Mouse (Mus musculus): ENCODE results near the gene Hist1h4d.
"Not testable (repeated sequence)": the region's sequence is repeated elsewhere in the genome, so short reads cannot be mapped to it uniquely, and the experiment has no call there.

Hist1h4d gene

DNA sequence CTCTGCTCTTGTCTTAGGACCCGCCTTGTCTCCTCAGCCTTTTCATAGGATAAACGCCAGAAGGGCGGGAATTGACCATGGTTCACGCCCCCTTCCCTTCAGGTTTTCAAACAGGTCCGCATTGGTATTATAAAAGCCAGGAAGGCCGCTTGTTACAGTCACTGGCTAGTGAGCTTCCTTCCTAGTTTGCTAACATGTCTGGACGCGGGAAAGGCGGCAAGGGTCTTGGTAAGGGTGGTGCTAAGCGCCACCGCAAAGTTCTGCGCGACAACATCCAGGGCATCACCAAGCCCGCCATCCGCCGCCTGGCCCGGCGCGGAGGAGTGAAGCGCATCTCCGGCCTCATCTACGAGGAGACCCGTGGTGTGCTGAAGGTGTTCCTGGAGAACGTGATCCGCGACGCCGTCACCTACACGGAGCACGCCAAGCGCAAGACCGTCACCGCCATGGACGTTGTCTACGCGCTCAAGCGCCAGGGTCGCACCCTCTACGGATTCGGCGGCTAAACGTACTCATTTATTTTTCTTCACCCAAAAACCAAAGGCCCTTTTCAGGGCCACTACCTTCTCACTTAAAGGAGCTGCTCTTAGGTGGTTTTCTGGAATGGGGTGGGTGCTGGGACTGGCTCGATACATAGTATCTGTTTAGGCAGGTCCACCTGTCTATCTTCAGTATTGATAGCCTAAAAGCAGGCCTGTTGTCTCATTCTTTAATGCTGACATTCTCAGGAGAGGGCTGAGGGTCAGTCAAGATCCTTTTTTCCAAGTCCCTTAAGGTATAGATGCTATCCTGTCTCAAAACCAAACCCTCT lies at the start of gene Hist1h4d:
Gene Hist1h4d, plus strand, starts transcription at position 191 of the 811 bp plus-strand sequence.
- DNase-seq (ENCODE audit: low read depth) = peak; percentile 97

DNA sequence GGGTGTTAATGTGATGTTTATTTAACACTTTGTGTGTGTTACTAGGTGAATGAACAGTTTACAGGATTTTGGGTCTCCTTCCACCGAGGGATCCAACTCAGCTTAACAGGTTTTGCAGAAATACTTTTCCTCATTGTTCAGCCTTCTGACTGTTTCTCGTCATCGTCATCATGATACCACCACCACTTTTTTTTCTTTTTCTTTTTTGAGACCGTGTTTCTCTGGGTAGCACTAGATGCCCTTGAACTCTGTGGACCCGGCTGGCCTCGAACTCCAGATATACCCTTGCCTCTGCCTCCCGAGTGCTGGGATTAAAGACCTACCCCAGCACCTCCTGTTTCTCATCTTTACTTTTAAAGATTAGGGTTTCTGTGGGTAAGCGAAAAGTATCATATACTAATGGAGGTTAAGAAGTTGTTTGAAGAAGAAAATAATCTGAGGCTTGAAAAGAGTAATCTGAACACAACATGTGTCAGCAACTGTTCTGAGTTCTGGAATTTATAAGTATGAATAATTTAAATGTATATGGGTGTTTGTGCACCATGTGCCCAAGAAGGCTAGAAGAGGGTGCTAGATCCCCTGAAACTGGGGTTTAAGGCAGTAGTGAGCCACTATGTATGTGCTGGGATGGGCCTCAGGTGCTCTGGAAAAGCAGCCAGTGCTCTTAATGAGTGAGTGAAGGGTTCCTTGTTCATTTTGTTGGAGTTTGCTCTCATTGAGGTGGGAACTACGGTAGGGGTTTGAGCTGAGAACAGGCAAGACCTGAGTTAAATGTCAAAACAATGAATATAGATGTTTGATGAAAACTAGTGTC lies 48.9 kb upstream of the Hist1h4d start:
- DNase-seq (ENCODE audit: low read depth) = no peak

DNA sequence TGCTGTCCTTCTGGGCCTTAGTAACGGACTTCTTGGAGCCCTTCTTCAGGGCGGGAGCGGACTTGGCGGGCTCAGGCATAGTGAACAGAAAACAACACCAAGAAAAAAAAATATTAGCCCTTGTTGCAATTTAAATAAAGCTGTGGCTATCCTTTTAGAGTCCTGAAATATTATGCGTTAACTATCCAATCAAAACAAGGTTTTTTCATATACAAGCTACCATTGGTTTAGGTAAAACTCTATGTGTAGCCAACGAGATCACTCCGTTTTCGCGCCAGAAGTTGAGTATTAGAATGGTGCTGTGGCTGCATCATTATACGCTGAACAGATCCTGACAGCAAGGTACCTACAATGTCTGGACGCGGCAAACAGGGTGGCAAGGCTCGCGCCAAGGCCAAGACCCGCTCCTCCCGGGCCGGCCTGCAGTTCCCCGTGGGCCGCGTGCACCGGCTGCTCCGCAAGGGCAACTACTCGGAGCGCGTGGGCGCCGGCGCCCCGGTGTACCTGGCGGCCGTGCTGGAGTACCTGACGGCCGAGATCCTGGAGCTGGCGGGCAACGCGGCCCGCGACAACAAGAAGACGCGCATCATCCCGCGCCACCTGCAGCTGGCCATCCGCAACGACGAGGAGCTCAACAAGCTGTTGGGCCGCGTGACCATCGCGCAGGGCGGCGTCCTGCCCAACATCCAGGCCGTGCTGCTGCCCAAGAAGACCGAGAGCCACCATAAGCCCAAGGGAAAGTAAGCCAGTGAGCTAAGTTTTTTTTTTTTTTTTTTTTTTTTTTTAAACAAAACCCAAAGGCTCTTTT lies 47.6 kb upstream of the Hist1h4d start, which contains the start of gene Hist1h2af:
Gene Hist1h2af, plus strand, starts transcription at position 347 of the 808 bp plus-strand sequence.
- DNase-seq (ENCODE audit: low read depth) = not testable (repeated sequence)

DNA sequence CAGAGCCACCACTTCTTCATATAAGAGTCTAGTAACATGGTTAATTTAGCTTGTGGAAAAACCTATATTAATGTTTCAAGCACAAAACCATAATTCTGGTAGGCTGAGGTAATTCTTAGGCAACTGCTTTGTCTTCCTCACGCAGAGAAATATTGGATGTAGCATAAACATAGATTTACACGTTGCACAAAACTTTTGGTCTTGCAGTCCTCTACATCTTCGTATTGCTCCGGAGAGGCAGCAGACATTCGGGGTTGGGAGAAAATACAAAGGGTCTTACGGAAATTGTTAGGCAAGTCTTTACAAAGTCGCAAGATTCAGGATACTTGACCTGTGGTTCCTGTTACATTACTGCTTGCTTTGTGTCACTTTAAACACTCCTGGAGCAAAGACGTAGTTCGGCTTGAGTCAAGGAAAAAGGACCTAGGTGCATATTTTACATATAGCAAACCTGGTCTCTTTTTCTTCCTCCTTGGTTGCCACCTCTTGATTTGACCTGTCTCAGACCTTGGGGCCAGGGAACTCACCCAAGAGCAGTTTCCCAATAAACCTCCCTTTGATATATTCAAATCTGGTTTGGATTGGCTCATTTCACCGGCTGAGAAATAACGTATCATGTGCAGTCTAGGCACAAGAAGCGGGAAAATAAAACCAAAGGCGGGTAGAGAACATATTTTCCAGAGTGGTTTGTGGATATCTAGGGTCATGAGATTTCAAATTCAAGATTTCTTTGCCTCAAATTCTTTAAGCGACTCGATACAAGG lies 46.8 kb upstream of the Hist1h4d start:
- DNase-seq (ENCODE audit: low read depth) = no peak

DNA sequence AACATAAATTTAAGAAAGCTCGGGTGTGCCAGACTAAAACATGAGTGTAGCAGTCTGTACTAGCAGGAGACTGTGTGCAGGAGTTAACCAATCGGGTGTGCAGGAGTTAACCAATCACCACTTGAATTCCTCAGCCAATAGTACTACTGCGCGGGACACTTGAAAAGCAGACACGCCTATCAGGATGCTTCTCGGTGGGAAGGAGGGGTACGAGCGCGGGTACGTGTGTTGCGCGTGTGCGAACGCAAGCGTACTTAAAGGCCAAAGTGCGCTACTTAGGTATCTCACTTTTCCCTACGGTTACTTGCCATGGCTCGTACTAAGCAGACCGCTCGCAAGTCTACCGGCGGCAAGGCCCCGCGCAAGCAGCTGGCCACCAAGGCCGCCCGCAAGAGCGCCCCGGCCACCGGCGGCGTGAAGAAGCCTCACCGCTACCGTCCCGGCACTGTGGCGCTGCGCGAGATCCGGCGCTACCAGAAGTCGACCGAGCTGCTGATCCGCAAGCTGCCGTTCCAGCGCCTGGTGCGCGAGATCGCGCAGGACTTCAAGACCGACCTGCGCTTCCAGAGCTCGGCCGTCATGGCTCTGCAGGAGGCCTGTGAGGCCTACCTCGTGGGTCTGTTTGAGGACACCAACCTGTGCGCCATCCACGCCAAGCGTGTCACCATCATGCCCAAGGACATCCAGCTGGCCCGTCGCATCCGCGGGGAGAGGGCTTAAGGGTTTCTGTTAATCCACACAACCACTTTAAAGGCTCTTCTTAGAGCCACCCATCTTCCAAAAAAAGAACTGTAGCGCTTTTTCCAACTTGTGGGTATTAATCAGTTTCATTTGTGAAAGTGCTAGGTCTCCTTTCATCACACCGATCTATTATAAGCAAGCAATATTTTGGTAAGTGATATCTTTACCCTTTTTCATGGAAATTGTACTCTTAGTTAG lies 46.0 kb upstream of the Hist1h4d start, which contains the start of gene Hist1h3g:
Gene Hist1h3g, plus strand, starts transcription at position 286 of the 939 bp plus-strand sequence.
- DNase-seq (ENCODE audit: low read depth) = peak; percentile 90

DNA sequence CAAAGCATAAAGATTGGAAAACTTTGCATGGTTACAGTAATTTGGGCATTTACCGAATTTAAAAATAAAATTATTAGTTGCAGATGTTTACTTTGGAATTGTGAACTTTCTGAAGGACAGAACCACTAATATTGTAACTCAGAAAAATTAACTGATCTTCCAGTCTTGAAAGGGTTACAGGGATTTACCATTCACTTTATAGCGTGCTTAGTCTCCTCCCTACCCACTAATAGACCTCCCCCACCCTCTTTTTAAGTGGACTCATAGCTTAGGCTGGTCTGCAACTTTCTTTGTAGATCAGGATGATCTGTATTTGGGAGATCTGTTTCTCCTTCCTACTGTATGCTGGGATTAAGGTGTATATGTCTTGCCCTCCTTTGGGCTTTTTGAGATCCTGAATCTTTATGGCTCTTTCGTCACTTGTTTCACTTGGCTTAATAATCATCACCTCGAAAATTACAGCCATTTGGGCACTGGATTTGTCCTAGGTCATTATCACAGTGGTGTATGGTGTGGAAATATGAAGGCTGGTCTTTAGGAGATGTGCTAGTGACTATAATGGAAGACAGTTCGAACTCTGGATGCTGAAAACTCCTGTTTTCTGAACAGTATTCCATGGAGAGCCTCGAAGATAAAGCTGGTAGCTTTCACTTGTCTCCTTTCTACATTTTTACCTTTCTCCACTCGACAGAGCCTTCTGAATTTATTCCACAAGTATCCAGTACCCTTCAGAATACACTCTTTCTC lies 45.1 kb upstream of the Hist1h4d start:
- no peak for DNase-seq (ENCODE audit: low read depth)

DNA sequence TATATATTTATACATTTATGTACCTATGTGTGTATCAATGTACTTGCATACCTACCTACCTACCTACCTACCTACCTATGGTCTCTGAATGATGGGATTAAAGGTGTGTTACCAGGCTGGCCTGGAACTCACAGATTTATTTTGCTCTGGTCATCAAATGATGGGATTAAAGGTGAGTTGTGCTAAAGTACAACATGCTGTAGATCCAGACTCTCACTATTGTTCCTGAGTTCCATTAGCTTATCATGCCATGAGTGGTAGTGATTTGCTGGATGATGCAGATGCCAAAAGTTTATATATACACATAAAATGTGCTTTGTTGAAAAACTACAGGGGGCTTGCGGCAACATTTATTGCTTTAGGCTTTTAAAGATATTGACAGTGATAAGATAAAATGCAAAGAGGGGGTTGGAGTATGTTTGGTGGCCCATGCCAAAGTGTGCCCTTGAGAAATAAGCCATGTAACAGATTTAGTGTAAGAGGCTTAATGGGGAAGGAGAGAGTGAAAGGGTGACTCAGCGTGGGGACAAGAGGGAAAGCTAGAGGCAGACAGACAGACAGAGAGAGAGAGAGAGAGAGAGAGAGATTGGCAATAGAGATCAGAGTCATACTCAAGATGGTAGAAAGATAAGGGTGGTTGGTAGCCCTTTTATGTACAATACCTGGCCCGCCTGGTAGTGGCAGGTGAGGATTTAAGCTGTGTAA lies 44.2 kb upstream of the Hist1h4d start:
- no peak for DNase-seq (ENCODE audit: low read depth)

DNA sequence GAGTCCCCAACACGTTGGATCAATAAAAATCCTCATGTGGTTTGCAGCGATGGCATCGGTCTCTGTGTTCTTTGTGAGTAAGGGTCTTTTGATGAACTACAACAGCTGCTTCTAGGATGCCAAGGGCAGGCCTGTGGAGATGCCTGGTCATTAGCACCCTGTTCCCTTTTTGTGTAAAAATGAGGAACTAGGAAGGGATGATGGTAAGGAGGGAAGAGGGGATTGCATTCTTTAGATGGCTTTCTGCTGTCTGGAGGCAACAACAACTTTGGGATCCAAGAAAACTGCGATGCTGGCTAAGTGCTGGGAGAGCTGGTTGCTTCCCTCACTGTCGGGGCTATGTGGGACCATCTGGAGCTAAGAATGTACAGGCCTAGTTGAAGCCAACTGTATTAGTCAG lies 43.1 kb upstream of the Hist1h4d start:
- no peak for DNase-seq (ENCODE audit: low read depth)

DNA sequence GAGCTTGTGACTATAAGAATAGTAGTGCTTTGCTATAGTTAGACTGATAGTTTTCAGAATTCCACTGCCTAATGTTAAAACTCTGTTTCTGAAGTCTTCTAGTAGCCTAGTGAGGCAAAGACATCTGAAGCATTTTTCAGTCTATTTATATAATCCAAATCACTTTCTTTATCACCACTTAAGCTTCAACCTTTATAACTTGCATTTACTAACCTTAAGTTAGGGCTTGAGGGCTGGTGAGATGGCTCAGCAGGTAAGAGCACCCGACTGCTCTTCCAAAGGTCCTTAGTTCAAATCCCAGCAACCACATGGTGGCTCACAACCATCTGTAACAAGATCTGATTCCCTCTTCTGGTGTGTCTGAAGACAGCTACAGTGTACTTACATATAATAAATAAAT lies 41.6 kb upstream of the Hist1h4d start:
- not testable (repeated sequence) for DNase-seq (ENCODE audit: low read depth)

DNA sequence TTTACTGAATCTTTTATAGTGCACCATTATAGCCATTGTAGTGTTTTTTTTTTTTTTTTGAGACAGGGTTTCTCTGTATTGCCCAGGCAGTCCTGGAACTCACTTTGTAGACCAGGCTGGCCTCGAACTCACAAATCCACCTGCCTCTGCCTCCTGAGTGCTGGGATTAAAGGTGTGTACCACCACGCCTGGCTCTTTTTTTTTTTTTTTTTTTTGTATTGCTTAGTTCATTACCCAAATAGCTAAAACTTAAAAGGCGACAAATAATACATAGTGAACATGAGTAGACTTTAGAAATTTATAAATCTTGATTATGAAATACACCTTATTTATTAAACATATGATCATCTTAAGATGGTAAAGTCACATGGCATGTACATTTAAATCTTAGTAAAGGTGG lies 39.9 kb upstream of the Hist1h4d start:
- DNase-seq (ENCODE audit: low read depth) = no peak

DNA sequence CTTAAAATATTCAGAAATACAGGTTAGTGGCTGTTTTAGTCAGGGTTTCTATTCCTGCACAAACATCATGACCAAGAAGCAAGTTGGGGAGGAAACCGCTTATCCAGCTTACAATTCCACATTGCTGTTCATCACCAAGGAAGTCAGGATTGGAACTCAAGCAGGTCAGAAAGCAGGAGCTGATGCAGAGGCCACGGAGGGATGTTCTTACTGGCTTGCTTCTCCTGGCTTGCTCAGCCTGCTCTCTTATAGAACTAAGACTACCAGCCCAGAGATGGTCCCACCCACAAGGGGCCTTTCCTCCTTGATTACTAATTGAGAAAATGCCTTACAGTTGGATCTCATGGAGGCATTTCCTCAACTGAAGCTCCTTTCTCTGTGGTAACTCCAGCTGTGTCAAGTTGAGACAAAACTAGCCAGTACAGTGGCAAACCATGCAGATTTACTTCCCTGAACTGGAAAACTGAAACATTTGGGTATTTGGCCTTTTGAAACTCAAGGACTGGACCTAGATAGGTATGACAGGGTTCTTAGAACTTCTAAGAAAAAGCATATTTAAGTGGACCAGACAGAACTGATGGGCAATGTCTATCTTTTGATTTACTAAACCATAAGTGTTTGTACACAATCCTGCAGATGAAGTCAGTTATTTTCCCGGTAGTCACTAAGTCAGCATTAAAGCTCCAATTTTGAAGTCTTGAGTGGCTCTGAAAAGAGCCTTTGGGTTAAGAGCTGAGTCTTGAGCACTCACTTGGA lies 39.0 kb upstream of the Hist1h4d start:
- DNase-seq (ENCODE audit: low read depth) = not testable (repeated sequence)

DNA sequence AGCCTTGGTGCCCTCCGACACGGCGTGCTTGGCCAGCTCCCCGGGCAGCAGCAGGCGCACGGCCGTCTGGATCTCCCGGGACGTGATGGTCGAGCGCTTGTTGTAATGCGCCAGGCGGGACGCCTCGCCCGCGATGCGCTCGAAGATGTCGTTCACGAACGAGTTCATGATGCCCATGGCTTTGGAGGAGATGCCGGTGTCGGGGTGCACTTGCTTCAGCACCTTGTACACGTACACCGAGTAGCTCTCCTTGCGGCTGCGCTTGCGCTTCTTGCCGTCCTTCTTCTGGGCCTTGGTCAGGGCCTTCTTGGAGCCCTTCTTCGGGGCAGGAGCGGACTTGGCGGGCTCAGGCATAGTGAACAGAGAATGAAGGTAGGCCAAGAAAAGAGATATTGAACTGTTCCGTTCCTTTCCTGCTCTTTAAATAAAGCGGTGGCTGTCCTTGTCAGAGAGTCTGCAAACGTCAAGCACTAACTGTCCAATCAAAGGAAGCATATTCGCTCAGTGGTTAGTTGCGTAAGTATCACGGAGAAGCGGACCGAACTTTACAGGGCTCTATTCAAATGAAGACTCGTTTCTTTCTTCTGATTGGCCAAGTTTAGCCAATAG lies 38.3 kb upstream of the Hist1h4d start, which contains the start of gene Hist1h2bh:
Gene Hist1h2bh, minus strand, starts transcription at position 394 of the 609 bp plus-strand sequence.
- peak; percentile 90 for DNase-seq (ENCODE audit: low read depth)

DNA sequence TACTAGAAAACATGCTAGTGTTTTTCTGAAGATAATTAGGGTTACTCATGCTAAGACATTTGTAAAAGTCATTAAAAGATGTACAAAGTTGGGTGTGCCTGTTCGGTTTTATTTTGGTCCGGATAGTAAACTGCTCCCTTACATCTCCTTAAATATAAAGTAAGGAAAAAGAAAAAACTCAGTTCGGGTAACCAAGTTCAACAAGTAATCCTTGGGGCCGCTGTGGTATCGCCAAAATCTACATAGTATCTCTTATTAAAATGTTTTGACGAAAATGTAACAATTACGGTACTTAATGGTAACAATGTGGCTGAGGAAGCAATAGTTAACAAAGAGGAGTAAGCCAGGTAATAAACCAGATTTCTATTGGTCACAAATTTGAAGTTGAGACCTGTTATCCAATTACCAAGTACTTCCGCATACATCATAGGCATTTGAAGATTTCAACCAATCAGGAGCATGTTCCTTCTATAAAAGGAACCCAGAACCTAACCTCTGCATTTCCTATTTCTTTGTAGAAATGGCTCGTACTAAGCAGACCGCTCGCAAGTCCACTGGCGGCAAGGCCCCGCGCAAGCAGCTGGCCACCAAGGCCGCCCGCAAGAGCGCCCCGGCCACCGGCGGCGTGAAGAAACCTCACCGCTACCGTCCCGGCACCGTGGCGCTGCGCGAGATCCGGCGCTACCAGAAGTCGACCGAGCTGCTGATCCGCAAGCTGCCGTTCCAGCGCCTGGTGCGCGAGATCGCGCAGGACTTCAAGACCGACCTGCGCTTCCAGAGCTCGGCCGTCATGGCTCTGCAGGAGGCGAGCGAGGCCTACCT lies 37.2 kb upstream of the Hist1h4d start, which contains the start of gene Hist1h3f:
Gene Hist1h3f, plus strand, starts transcription at position 88 of the 822 bp plus-strand sequence.
- peak; percentile 94 for DNase-seq (ENCODE audit: low read depth)

DNA sequence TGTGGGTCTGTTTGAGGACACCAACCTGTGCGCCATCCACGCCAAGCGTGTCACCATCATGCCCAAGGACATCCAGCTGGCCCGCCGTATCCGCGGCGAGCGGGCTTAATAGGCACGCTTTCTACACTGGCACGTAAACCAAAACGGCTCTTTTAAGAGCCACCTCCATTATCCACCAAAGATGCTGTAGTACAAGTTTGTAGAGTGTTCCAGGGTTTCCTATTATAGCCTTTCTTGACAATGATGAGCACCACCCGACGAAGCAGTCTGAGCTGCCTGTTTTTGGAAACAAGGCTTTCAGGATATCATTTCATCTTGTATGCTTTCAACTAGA lies 36.6 kb upstream of the Hist1h4d start:
- not testable (repeated sequence) for DNase-seq (ENCODE audit: low read depth)

DNA sequence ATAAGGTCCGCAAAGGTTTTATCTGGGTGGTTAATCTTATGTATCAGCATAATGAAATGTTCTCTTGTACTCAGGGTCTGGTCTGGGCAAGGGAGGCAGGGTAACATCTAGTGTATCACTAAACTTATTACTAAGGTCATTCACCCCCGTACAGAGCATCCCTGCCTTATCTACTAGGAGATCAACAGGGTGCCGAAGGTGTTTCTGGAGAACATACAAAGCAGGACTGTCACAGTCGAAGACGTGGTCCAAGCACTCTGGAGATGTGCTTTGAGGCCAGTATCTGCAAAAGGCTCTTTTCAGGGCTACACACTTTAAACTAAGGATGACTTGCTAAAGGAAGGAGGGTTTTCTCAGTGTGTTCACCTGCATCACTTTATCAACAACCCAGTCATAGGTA lies 34.7 kb upstream of the Hist1h4d start:
- no peak for DNase-seq (ENCODE audit: low read depth)

DNA sequence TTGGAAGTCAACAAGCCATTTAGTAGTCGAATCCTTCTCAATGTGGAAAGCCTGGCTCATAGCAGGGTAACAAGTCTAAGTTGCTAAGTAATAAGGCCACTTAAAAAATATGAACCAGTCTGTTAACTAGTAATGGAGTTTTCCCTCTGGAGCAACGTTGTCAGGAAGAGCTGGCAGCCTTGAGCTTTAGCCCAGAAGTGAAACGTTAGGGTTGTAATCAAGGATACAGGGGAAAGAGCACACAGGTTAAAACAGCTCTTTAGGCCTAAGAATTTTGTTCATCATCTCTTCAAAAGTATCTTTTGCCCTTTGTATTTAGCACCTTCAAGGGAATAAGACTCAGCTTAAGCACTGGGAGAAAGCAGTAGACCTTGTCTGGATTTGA lies 30.6 kb upstream of the Hist1h4d start:
- DNase-seq (ENCODE audit: low read depth) = no peak
